Mouse (Mus musculus) granulocyte monocyte progenitor cell, adult 5-6 weeks (primary cell): ENCODE measurements around the gene Ccdc158. TPM values are rescaled to one million over a fixed set of nuclear protein-coding genes. Genes with fewer than 3 reads are reported as not detected.

Source experiments
- ATAC-seq: replicated peaks from 2 replicates; pipeline ENCODE4 v1.8.0; 2016; ENCODE audit warnings: mild to moderate bottlenecking, moderate TSS enrichment, inconsistent platforms; ENCODE audit not compliant: poor library complexity, severe bottlenecking
- total RNA-seq, 2 experiments: library from RNA; stranded (forward) in 1 of 2; stranded (reverse) in 1 of 2; fragments of 200-712, 200-1000 nt in 1 of 2; fragments of >200 nt in 1 of 2; fragmentation: Nextera tagmentation in 1 of 2; gene quantifications; 2 replicates each; pipeline ENCODE4 v1.2.3; 2014 to 2017

Gene Ccdc158
- 0.58 and 3.1 TPM in 2 replicates for total RNA-seq (2014; fragmentation: Nextera tagmentation)
- total RNA-seq (2017), result 4.2 and 5.3 TPM in 2 replicates

- peak; percentile 94 for ATAC-seq
These were observed at the start of gene Ccdc158 for GRCm38 (mm10) chr5:92674859-92675573. Gene Ccdc158, minus strand, starts transcription at chr5:92675271.

GRCm38 (mm10) chr5:92721610-92722009, 46.5 kb upstream of the Ccdc158 start:
- no peak for ATAC-seq

- ATAC-seq, result no peak
These were observed 43.8 kb upstream of the Ccdc158 start for GRCm38 (mm10) chr5:92718856-92719255.

GRCm38 (mm10) chr5:92717666-92718360, 42.7 kb upstream of the Ccdc158 start:
- ATAC-seq, result peak; percentile 22

GRCm38 (mm10) chr5:92715890-92716289, 40.8 kb upstream of the Ccdc158 start:
- peak; percentile 25; the same call in 1 of the 2 replicates for ATAC-seq

- ATAC-seq, result no peak
These were observed 40.2 kb upstream of the Ccdc158 start for GRCm38 (mm10) chr5:92715319-92715718.

GRCm38 (mm10) chr5:92714886-92715285, 39.8 kb upstream of the Ccdc158 start:
- no peak for ATAC-seq

- ATAC-seq, result no peak
These were observed 37.7 kb upstream of the Ccdc158 start for GRCm38 (mm10) chr5:92712621-92713395.

- ATAC-seq, result no peak
These were observed 36.7 kb upstream of the Ccdc158 start for GRCm38 (mm10) chr5:92711666-92712290.

GRCm38 (mm10) chr5:92710779-92711178, 35.7 kb upstream of the Ccdc158 start:
- ATAC-seq, result no peak

- ATAC-seq, result peak; percentile 95
These were observed 32.9 kb upstream of the Ccdc158 start for GRCm38 (mm10) chr5:92707921-92708491.

GRCm38 (mm10) chr5:92703671-92704070, 28.6 kb upstream of the Ccdc158 start:
- ATAC-seq, result no peak

- ATAC-seq, result no peak
These were observed 26.7 kb upstream of the Ccdc158 start for GRCm38 (mm10) chr5:92701750-92702149.

- ATAC-seq, result no peak
These were observed 23.9 kb upstream of the Ccdc158 start for GRCm38 (mm10) chr5:92698837-92699529.

- no peak for ATAC-seq
These were observed 23.2 kb upstream of the Ccdc158 start for GRCm38 (mm10) chr5:92698131-92698836.

- ATAC-seq, result no peak
These were observed 19.4 kb upstream of the Ccdc158 start for GRCm38 (mm10) chr5:92694316-92694995.

GRCm38 (mm10) chr5:92693744-92694143, 18.7 kb upstream of the Ccdc158 start:
- ATAC-seq, result no peak
